Mouse (Mus musculus): ENCODE results near the gene Utrn.
A peak's percentile ranks its signal among the peaks of the same experiment; 100 is the strongest.

Utrn gene

DNA sequence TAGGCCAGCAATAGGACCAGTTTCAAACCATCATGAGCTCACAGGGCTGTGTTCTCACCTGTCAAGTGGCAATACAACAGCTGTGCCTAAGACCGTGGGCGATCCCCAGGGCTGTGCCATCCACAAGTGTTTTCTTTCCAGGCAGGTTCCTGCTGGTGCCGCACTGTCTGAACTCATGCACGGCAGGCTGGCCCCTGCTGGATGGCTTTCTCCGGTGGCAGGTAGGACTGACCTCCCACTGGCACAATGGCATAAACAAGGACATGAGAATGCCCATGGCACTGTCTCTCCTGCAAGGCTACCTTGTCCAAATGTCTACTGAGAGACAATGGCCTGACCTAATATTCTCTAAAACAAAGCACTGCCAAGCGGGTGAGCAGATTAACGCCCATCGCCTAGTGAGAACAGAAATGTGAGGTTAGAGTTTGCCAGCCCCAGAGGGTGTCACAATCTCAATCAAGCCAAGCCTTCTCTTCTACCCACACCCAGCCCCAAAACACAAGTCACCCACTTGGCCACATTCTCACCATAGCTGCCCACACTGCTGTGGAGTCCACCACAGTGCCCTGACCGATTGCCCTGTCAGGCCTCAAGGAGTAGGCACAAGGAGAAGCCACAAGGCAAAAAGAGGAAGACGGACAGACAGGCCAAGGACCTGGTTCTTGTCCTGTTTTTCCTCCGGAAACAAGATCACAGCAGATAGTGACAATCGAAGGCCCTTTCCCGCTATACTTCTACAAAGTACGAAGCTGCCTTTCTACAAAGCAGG, 32.9 kb downstream of the Utrn start:
- DNase-seq (ENCODE audit: low spot score in 2 of 2) = no peak

DNA sequence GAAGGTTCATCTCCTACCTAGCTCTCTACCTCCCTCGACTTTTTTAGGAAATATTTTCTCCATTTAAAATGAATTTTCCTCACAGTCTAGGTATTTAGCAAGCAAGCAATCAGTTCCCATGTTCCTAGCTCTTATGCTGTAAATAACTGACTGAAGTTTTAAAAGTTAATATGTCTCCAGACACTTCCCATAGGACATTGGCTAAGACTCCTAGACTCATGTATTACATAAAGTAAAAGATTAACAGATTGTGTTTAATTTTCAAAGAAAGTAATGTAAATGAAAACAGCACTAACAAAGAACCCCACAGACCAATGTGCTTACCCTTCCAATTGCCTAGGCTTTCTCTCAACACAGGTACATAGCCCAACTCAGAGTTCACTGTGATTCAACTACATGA, 35.0 kb downstream of the Utrn start:
- no peak for DNase-seq (ENCODE audit: low spot score in 2 of 2)

DNA sequence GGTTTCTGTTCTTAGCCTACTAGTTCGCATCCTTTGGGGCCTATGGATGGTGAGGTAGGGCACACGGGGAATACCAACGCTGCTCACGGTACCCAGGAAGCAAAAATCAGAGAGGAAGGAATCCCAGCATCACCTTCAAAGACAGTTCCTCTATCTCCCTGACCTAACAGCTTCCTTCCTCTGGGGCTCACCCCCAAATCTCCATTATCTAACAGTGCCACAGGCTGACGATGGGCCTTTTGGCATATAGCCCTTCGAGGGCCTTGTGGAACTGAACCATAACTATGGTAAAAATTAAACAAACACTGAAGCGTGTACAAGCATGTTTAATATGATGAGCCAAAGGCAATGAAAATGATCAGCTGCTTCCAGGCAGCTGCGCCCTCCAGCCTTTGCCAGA, 37.0 kb downstream of the Utrn start:
- no peak for DNase-seq (ENCODE audit: low spot score in 2 of 2)

DNA sequence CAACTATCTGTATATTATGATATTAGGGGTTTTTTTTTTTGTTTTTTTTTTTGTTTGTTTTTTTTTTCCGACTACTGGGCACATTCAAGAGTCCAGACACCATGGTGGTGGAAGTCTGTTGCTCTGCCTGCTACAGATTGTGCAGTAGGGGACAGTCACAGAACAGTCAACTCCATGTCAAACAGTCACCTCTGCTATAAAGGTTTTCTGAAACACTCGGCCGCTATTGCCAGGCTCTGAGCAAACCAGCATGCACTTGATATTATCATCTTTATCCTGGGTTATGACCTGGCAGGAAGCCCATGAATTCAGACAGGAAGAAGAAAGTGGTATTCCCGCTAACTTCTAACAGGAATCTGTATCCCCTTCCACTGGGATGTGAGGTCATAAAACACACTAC, 41.4 kb downstream of the Utrn start:
- no peak for DNase-seq (ENCODE audit: low spot score in 2 of 2)

DNA sequence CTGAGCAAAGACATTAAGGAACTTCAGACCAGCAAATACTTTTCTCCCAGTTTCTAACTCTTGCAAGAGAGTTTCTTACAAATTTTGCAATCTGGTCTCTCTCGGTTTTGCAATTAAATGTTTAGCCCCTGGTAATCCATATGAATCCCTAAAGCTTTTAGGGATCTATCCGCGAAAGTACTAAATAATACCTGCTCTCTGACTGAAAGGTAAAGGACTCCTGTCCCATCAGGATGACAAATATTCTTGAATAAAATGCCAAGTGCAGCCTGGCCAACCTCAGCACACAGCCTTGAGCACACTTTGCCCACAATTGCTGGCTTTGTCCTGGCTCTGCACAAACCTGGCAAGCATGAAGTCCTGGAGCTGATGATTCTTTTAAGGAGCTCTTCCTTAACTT, 41.9 kb downstream of the Utrn start:
- DNase-seq (ENCODE audit: low spot score in 2 of 2) = no peak

DNA sequence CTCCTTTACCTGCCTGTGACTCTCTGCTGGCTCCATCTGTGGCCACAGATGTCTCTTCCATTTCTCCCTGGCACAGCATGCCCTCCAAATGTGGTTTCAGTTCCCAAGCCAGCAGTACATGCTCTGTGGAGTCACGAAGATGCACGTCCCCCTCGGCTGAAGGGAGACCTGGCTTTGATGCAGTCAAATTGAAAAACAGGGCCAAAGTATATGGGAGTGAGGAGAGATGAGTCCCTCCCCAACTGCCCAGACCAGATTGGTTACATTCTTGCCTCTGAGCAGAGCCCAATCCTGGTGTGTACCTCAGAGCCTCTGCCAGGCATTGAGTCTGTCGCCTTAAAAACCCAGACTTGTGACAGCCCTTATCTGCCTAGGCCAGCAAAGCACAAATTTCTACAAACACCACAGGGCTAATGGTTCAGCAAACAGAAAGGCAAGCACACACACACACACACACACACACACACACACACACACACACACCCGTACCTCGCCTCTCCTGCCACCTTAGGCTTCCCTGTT, 42.3 kb downstream of the Utrn start:
- no peak for DNase-seq (ENCODE audit: low spot score in 2 of 2)

DNA sequence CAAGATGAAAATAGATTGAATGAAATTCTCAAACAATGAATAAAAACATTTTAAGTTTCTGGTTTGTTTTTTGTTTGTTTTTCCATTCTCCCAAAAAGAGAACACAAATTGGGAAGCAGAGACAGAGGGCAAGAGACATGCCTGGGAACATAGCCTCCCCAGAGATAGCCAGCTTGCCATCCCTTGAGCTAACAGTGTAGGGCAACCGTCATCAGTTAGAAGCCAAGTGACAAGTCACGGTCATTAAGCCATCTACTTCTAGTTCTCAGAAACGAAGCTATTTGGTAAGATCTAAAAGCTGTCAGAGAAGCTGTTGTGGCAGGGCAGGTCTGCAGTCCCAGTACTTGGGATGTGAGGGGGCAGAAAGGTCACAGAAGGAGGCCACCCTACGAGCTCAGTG, 44.8 kb downstream of the Utrn start:
- no peak for DNase-seq (ENCODE audit: low spot score in 2 of 2)

DNA sequence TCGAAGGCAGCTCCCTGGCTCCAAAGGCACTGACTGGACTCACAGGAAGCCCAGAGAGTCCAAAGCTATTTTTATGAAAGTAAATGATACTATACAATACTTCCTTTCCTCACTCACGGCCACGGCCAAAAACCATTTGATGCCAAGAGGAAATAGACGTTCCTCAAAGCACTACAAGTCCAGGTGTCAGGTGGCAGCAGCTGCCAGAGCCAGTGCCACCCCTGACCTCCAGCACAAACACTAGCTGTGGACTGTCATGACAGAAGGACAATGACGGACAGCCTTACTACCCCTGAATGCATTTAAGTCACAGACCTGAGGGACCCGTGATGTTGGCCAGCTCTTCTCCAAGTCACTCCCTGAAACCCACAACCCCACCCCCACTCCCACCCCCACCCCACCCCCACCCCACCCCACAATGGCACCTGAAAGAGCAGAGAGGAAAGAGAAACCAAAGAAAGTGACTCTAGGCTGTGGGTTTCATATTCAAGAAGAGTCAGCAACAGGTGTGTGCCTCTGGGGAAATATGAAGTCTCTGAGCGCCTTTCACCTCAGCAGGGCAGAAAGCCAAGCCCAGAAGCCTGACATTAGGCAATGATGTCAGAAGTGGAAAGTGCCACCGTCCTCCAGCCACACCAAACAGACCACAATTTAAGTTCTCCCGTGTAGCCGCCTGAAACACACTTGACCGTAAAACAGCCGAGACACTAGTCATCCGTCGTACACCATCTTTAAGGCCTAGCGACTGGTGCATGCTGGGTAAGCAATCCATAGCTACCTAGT, 45.5 kb downstream of the Utrn start:
- no peak for DNase-seq (ENCODE audit: low spot score in 2 of 2)

DNA sequence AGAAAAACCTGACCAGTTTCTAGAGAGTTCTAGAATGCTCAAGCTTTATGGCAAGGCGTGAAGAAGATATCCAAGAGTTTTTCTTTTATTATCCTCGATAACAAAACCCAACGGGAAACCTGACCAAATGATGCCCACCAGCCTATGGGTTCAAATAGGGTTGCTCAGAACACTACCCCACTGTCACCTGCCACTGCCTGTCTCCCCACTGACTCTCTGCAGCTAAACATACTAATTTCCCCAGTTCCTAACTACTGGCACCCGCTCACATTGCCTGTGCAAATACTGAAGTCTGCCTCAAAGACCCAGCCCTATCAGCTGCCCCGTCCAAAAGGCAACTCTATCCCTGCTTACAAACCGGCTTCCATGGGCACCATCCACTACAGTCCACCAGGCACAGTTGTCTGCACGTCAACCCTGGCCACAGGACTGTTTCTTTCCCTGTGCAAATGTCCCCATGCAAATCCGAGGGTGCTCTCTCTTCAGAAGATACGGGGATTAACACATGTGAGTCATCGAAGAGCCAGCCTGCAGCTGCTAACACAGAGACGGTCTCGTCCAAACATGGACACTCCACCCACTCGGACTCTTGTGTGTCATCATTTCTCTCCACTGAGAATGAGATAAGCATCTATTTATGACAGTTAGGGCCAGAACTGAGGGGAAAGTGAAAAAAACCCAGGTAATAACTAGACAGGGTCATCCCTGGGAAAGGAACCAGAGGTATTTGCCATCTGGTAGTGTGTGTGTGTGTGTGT, 48.0 kb downstream of the Utrn start:
- DNase-seq (ENCODE audit: low spot score in 2 of 2) = peak; percentile 29 to 40

DNA sequence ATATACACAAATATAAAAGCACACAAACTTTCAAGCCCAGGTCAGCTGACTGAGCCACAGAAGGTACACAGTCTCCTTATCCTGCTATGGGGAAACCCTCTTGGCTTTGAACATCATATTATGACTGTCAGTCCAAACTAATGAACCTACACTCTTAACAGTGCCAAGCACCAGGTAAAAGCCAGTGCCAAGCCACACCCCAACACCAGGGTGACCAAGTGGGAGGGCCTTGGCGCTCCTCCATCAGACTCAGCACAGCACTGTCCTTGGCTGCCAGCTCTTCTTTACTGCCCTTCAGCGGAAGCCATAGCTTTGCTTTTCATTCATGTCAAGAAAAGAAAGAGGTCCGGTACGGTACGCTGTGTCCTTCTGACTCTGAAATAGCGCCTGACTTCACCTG, 51.8 kb downstream of the Utrn start:
- DNase-seq (ENCODE audit: low spot score in 2 of 2) = no peak

DNA sequence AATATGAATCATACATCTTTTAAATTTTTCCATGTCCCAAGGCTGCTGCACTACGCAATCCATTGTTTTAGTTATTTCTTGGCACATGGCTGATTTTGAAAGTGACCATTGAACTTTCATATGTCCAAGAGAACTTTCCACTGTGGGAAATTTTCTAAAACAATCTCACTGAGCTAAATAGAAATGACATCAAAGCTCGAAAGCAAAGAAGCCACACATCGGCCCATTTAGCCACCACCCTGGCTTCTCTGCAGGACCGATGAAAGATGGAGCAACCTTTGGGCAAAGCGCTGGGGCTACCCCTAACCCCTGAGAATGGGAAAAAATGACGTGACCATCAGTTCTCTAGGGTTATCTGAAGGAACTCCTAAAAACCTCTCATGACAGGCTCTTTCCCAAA, 52.6 kb downstream of the Utrn start:
- no peak for DNase-seq (ENCODE audit: low spot score in 2 of 2)

DNA sequence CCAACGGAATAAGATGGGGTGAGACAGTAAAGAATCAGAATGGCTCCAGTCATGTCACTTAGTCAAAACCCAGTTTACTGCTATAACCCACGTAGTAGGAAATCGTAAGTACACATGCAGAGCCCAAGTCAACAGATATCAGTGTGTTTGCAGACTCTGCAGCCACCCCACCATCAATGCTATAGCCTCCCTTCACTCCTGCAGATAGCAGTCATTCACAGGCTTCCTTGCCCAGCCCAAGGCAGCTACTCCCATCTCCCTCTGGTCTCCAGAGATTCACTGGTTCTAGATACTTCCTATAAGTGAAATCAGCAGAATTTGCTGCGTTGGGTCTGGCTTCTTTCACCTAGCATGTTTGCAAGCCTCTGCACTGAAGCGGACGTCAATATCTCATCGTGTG, 54.8 kb downstream of the Utrn start:
- DNase-seq (ENCODE audit: low spot score in 2 of 2) = no peak

DNA sequence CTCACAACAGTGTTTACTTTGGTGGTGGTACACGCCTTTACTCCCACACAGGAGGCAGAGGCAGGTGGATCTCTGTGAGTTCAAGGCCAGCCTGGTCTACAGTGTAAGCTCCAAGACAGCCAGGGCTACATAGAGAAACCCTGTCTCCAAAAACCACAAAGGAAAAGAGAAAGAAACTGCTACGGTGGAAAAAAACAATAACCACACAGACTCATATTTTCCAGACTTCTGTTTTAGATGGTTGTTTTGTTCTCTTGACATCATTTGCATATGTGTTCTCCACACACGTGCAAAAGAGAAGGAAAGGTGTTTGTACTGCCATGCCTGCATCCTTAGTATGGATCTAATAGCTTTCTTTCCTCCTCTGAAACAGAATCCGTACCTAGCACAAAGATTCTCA, 55.3 kb downstream of the Utrn start:
- no peak for DNase-seq (ENCODE audit: low spot score in 2 of 2)

DNA sequence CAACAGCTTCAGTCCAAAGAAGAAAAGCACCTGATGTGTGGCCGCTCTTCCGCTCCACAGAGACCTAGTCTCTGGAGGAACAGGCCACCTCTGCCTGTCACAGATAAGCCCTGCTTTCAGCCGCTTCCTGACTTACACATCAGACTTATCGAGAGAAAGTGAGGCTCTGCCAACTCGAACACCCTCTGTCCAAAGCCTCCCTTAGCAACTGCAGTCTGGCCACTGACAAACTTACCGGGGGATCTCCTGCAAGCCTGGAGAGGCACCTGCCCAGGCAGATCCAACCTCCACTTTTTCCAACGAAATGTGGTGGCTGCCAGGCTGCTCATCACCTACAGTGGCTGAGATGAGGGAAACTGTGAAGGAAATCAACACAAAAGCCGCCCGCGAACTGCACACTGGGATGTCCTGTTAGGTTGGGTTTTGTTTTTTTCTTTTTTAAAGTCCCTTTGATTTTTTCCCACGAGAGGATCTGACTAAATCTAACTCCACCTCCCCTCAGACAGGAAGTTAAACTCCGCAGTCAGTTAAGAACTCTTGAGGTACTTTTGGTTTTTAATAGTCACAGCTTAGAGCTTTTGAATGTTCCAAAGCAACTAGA, 55.9 kb downstream of the Utrn start:
- DNase-seq (ENCODE audit: low spot score in 2 of 2) = no peak

DNA sequence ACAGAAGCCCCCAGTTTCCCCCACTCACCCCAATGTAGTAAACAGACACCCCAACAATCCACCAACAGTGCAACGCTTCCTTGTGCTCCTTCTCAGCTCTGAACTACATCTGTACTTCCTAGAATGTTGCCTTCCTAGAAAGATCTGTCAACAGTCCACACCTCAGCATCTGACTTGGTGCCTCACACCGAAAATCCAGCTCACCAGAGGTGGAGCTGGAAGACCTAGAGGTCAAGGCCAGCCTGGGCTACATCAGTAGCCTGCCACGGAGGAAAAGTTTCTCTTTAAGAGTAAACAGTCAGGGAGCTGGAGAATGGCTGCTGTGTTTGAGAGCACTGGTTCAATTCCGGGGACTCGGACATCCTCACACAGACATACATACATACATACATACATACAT, 56.5 kb downstream of the Utrn start:
- DNase-seq (ENCODE audit: low spot score in 2 of 2) = no peak

DNA sequence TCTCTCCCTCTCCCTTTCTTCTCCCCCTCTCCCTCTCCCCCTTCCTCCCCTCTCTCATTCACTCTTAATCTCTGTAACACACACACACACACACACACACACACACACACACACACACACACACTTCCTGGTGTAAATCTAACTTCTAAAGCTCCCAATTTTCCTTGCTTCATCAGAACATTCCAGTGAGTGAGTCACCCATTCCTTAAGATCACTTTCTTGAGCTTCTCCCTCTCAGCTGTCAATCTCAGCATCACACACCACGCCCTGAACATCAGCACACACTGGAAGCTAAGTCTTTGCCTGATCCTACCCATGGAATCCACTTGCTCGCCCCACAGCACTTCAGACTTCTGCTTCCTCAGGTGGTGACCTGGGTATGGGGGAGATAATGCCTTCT, 58.3 kb downstream of the Utrn start:
- DNase-seq (ENCODE audit: low spot score in 2 of 2) = no peak

DNA sequence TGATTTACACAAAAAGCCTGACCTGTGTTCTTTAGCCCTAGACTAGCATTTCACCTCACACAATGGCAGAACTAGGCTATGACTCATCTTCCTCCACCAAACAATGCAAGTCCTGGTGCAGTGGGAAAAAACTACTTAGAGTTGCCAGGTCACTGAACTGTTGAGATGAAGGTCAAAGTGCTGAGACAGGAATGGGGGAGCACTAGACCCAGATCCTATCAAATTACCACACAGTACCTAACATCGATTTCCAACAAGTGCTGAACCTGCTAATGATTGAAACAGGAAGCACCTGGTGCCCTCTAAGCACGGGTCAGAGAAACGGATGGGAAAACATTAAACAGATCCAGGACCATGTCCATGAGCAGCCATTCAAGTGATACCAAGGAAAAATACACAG, 59.5 kb downstream of the Utrn start:
- no peak for DNase-seq (ENCODE audit: low spot score in 2 of 2)

DNA sequence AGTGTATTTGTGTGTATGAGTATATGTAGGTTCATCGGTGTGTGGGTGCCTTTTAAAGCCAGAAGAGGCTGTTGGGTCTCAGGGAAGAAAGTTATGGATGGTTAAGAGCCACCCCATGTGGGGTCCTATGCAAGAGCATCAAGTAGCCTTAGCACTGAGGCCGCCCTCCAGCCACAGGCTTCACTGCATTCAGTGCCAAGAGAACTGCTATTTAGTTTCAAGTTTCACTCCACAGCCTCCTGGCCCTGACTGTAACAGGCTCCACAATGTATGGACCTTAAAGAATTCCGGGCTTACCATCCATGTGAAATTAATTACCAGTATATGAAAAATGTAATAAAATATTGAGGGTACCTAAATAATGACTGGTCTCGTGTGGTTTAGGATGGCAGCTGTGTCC, 60.7 kb downstream of the Utrn start:
- DNase-seq (ENCODE audit: low spot score in 2 of 2) = no peak

DNA sequence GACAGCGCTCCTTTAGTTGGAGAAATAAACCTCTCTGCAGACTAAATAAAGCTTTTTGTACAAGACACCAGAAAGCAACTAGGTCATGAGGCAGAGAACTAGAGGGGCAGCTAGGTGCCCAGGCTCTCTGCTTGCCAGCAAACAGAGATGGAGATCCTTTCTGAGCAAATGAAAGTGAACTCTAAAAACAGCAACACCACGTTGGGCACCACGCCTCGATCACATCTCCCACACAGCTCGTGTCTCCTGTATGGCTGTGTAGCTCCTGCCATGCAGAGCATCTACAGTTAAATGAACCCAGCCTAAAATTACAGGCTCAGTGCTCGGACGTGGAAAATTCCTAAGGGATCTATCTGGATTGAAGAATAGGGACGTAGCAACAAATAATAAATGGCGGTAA, 61.5 kb downstream of the Utrn start:
- DNase-seq (ENCODE audit: low spot score in 2 of 2) = no peak

DNA sequence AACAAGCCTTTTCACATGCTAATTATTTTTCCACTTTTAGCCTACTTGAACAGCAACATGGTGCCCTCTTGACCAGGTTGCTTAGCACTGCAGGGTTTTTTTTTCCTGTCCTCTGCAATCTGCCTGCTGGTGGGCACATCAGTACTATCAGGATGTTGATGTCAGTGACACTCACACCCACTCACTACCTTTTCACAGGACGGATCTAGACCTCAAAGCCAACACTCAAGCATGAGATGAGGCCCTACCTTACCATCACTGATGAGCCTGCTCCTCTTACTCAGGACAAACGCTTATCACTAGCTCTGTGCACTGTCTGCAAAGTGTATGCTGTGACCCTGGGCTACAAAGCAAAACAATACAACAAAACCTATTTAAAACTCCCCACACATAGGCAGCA, 63.3 kb downstream of the Utrn start:
- DNase-seq (ENCODE audit: low spot score in 2 of 2) = no peak

DNA sequence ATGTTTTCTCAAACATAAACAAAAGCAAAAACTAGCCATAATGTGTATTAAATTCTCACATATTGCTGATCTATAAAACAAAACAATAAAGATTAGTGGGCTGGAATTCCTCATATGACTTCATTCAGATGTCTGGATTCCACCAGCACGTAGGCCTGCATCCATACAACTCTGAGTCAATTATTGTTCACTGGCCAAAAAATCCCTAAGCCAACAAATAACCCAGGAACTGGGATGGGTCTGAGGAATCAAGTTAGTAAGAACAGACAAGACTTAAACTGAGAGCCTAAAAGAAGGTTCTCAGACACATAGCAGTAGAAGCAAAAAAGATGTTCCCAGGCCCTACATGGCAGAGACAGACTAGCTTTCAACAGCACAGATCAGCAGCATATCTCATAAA, 65.2 kb downstream of the Utrn start:
- no peak for DNase-seq (ENCODE audit: low spot score in 2 of 2)

DNA sequence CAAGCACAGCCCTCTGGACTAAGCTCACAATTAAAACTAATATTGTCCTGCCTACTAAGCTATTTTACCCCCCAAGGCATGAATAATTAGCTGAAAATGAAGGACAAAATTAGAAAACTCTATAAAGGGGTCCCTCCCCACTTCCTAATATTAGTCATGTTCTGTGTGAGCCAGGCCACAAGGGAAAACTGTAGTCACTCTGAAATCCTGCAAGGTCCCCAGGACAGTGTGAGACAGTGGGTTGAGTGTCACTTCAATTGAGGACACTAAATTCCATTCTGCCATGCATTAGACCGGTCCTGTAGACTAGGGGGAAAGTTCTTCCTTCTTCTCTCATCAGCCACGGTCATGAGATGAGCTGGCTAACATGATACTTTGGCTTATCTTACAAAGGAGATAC, 69.7 kb downstream of the Utrn start:
- DNase-seq (ENCODE audit: low spot score in 2 of 2) = no peak

Measured in right cerebral cortex, postnatal 10 days (tissue).